Mouse (Mus musculus) liver, embryonic 18 days (tissue): ENCODE data around the gene Olfr1200. TPM values are rescaled to one million over a fixed set of nuclear protein-coding genes. Genes with fewer than 3 reads are reported as not detected.

Experiments used
- polyA plus RNA-seq: library from polyadenylated mRNA; depleted of rRNA; stranded (reverse); fragments of >200 nt; gene quantifications from 2 replicates; pipeline ENCODE4 v1.2.3, GENCODE M21; 2012; rRNA removed

The Olfr1200 gene
- polyA plus RNA-seq, result not detected in 2 replicates

DNA sequence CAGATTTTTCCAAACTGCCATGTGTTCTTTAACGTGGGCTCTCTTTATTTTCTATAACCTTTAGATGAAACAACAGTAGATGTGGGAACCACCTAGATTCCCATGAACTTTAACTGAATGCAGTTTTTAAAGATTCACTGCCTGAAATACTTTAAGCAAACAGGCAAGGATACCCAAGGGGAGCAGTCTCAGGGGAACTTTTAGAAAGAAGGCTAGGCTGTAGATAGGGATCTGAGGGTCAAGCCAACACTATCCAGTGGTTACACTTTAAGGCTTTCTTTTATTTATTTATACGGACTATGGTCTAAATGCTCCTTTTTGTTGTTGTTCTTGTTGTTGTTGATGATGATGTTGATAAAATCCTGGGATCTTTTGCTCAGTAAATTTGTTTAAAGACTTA is at the start of gene Olfr1200:
Gene Olfr1200 (minus strand): TSS at position 101 of the 400 bp plus-strand sequence.

DNA sequence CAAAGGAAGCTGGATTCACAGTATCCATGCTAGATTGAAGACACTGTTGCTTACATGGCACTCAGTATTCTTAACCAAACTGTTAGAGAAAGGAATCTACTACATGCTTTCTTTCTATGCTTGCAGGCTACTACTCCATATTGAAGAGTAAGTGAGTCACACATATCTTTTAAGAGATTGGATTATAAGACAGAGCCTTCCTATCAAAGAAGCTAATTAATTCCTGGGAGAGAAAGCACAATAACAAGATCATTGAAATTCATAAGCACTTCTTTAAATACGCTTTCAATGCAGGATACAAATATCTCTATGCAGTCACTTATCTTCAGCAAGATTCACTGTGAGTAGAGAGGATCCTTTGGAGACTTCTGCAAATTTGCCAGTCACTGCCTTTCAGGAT is 43.9 kb upstream of the Olfr1200 start, which contains the start of gene Olfr1202:
Gene Olfr1202 (plus strand): TSS at position 301 of the 400 bp plus-strand sequence.

DNA sequence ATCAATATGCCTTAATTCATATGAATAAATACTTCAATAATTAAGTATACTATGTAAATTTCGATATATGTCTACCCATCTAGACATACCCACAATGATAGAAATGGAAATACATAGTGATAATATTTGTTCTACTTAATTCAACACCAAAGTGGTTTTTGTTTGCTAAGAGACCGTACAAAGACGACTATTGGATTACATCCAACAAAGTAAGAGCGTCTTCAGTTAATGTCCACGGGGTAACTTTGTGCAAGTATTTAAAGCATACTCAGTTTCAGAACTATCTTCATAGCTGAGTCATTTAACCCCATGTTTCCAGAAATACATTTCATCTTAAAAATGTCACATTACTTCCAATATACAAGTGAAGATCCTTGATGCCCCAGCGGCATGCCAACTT is 22.4 kb upstream of the Olfr1200 start, which contains the start of gene Olfr1201:
Gene Olfr1201 (plus strand): TSS at position 301 of the 400 bp plus-strand sequence.

DNA sequence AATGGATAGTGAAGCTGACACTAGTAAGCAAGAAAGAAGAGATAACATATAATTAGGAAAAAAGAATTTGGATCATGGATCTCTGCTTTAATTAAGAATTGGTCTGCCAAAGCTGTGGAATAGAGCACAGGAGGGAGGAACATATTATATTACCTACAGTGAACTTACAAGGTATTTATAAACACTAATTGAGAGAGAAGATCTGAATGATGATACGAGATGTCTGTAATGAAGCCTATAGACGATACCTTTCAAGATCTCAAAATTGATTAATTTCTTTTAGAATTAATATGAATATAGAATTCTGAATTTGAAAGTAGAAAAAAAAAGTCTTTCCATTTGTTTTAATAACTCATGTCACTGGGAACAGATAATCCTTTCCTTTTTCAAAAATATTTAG is 9.9 kb downstream of the Olfr1200 start, which contains the start of gene Olfr1199:
Gene Olfr1199 (minus strand): TSS at position 101 of the 400 bp plus-strand sequence.

DNA sequence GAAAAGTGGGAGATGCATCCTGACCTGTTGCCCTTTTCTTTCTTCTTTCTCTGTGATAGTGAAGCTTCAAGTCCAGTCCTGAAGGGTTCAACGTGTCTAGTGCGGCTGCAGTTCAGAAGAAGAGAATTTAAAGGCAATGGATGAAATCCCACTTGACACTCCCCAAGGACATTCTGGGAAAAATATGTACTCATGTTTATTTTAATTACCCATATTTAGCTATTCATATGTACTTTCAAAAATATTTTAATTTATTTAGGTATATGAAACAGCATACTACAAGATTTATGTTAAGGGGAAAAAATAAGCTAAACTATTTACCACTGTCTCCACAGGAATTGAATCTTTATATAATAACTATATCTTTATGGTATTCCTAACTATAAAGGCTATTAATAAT is 19.0 kb downstream of the Olfr1200 start, which contains the start of gene Olfr1198:
Gene Olfr1198 (minus strand): TSS at position 101 of the 400 bp plus-strand sequence.

DNA sequence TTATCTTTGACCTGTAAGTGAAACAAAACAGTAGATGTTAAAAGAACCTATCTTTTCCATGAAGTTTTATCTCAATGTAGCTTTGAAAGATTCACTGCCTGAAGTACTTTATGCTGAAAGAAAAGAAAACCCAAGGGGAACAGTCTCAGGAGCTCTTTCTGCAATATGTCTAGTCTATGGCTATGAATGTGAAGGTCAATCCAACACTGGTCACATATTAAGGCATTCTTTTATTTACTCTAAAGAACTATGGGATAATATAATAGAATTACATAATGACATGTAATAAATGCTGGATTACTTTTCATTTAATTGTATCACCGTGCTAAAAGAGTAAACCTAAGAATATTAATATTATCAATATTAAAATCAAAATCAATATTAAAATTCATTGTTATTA is 38.0 kb downstream of the Olfr1200 start, which contains the start of gene Olfr1197:
Gene Olfr1197 (minus strand): TSS at position 101 of the 400 bp plus-strand sequence.

Other genes starting within 250 kb of the Olfr1200 start
- not detected in 2 replicates for gene Olfr1188, start 213.6 kb downstream of the Olfr1200 start, polyA plus RNA-seq
- gene Olfr1189, start 184.0 kb downstream of the Olfr1200 start, polyA plus RNA-seq, result not detected in 2 replicates
- gene Olfr1191-ps1, start 129.9 kb downstream of the Olfr1200 start, polyA plus RNA-seq, result not detected in 2 replicates
- not detected in 2 replicates for gene Olfr1192-ps1, start 122.0 kb downstream of the Olfr1200 start, polyA plus RNA-seq
- gene Olfr1193, start 94.9 kb downstream of the Olfr1200 start, polyA plus RNA-seq, result not detected in 2 replicates
- not detected in 2 replicates for gene Olfr1195, start 81.3 kb downstream of the Olfr1200 start, polyA plus RNA-seq
- gene Olfr1196, start 65.9 kb downstream of the Olfr1200 start, polyA plus RNA-seq, result not detected in 2 replicates
- not detected in 2 replicates for gene Olfr1197, start 38.1 kb downstream of the Olfr1200 start, polyA plus RNA-seq
- not detected in 2 replicates for gene Olfr1198, start 19.1 kb downstream of the Olfr1200 start, polyA plus RNA-seq
- not detected in 2 replicates for gene Olfr1199, start 10.0 kb downstream of the Olfr1200 start, polyA plus RNA-seq
- gene Olfr1201, start 22.5 kb upstream of the Olfr1200 start, polyA plus RNA-seq, result not detected in 2 replicates
- not detected in 2 replicates for gene Olfr1202, start 44.0 kb upstream of the Olfr1200 start, polyA plus RNA-seq
- gene Olfr1205, start 59.2 kb upstream of the Olfr1200 start, polyA plus RNA-seq, result not detected in 2 replicates
- not detected in 2 replicates for gene Olfr1204, start 78.8 kb upstream of the Olfr1200 start, polyA plus RNA-seq
- gene Olfr1206, start 92.7 kb upstream of the Olfr1200 start, polyA plus RNA-seq, result not detected in 2 replicates
- not detected in 2 replicates for gene Olfr1208, start 131.8 kb upstream of the Olfr1200 start, polyA plus RNA-seq
- not detected in 2 replicates for gene Olfr1209, start 144.7 kb upstream of the Olfr1200 start, polyA plus RNA-seq
- not detected in 2 replicates for gene Olfr1211, start 167.6 kb upstream of the Olfr1200 start, polyA plus RNA-seq
- not detected in 2 replicates for gene Olfr1212, start 183.5 kb upstream of the Olfr1200 start, polyA plus RNA-seq
- gene Gm13762, start 209.8 kb upstream of the Olfr1200 start, polyA plus RNA-seq, result not detected in 2 replicates
- gene Olfr1214, start 222.2 kb upstream of the Olfr1200 start, polyA plus RNA-seq, result not detected in 2 replicates
- gene Olfr1215, start 236.5 kb upstream of the Olfr1200 start, polyA plus RNA-seq, result not detected in 2 replicates
- gene Olfr1216, start 247.9 kb upstream of the Olfr1200 start, polyA plus RNA-seq, result not detected in 2 replicates